Mouse (Mus musculus) layer of hippocampus, adult 11-12 months (tissue): ENCODE data around the gene Arhgap23.
A peak's percentile ranks its signal among the peaks of the same experiment; 100 is the strongest.

Source experiments
- DNase-seq: peaks from one replicate; pipeline ENCODE4 v3.0.0; 2022; ENCODE audit warnings: low spot score

Gene Arhgap23

GRCm38 (mm10) chr11:97508198-97508597 lies 92.9 kb downstream of the Arhgap23 start:
- DNase-seq, result no peak

- no peak for DNase-seq
Measured at GRCm38 (mm10) chr11:97509058-97509457, 93.7 kb downstream of the Arhgap23 start.

- DNase-seq, result no peak
Measured at GRCm38 (mm10) chr11:97509715-97510485, 94.6 kb downstream of the Arhgap23 start.

GRCm38 (mm10) chr11:97510966-97511660 lies 95.8 kb downstream of the Arhgap23 start:
- DNase-seq, result peak; percentile 72

- no peak for DNase-seq
Measured at GRCm38 (mm10) chr11:97511661-97512369, 96.5 kb downstream of the Arhgap23 start.

- no peak for DNase-seq
Measured at GRCm38 (mm10) chr11:97512511-97512910, 97.2 kb downstream of the Arhgap23 start.

GRCm38 (mm10) chr11:97513066-97513465 lies 97.7 kb downstream of the Arhgap23 start:
- no peak for DNase-seq

- DNase-seq, result no peak
Measured at GRCm38 (mm10) chr11:97520541-97520940, 105.2 kb downstream of the Arhgap23 start.

GRCm38 (mm10) chr11:97521741-97522474 lies 106.6 kb downstream of the Arhgap23 start:
- no peak for DNase-seq

GRCm38 (mm10) chr11:97523107-97523506 lies 107.8 kb downstream of the Arhgap23 start:
- DNase-seq, result no peak

- DNase-seq, result no peak
Measured at GRCm38 (mm10) chr11:97523827-97524261, 108.5 kb downstream of the Arhgap23 start.

GRCm38 (mm10) chr11:97524306-97524705 lies 109.0 kb downstream of the Arhgap23 start:
- no peak for DNase-seq

GRCm38 (mm10) chr11:97525313-97525712 lies 110.0 kb downstream of the Arhgap23 start:
- no peak for DNase-seq

GRCm38 (mm10) chr11:97528282-97528808 lies 113.0 kb downstream of the Arhgap23 start:
- no peak for DNase-seq

- no peak for DNase-seq
Measured at GRCm38 (mm10) chr11:97530069-97530468, 114.7 kb downstream of the Arhgap23 start.

GRCm38 (mm10) chr11:97530961-97531360 lies 115.6 kb downstream of the Arhgap23 start:
- no peak for DNase-seq

GRCm38 (mm10) chr11:97531381-97532260 lies 116.3 kb downstream of the Arhgap23 start:
- DNase-seq, result peak; percentile 86

GRCm38 (mm10) chr11:97532354-97532753 lies 117.0 kb downstream of the Arhgap23 start:
- no peak for DNase-seq

GRCm38 (mm10) chr11:97532950-97533582 lies 117.7 kb downstream of the Arhgap23 start:
- no peak for DNase-seq

GRCm38 (mm10) chr11:97533653-97534052 lies 118.3 kb downstream of the Arhgap23 start:
- no peak for DNase-seq
